Mouse (Mus musculus) bone marrow, adult 2 months (tissue): ENCODE data around the gene Gm49384. TPM values are rescaled to one million over a fixed set of nuclear protein-coding genes. Genes with fewer than 3 reads are reported as not detected.

ENCODE experiments used
- H3K27ac ChIP-seq: fragments of 200-500 bp; 2 replicates; pipeline ENCODE4 v1.5.1; 2012; ENCODE audit warnings: low read depth, mild to moderate bottlenecking, control low read depth, inconsistent platforms, low read length; ENCODE audit not compliant: control insufficient read depth, poor library complexity, insufficient read depth
- H3K4me1 ChIP-seq: fragments of 200-500 bp; 2 replicates; pipeline ENCODE4 v1.6.1; 2011; ENCODE audit warnings: low read length; ENCODE audit not compliant: control insufficient read depth, insufficient read depth
- H3K4me3 ChIP-seq: fragments of 200-500 bp; replicated peaks from 2 replicates; pipeline ENCODE3; 2011; ENCODE audit warnings: mild to moderate bottlenecking, low read depth, low read length, control low read depth; ENCODE audit not compliant: control insufficient read depth
- CTCF ChIP-seq: fragments of 200-500 bp; IDR thresholded peaks from 2 replicates; pipeline ENCODE4 v1.5.1; 2011; ENCODE audit warnings: low read length, control low read depth; ENCODE audit not compliant: control insufficient read depth, insufficient read depth
- POLR2A ChIP-seq: fragments of 200-500 bp; IDR thresholded peaks from 2 replicates; pipeline ENCODE4 v1.6.1; 2011; ENCODE audit warnings: low read depth, mild to moderate bottlenecking, control low read depth, low read length, borderline replicate concordance; ENCODE audit not compliant: control insufficient read depth
- WGBS: fragments of 180-500 bp; shearing (Covaris S2); methylation state at CpG from one replicate; pipeline ENCODE4 v1.1.7; 2018; 5-methylcytosine and 5-hydroxymethylcytosine counted together
- polyA plus RNA-seq: library from polyadenylated mRNA; stranded (reverse); fragments of >200 nt; gene quantifications from 2 replicates; pipeline ENCODE4 v1.2.4, GENCODE M21; 2011; ENCODE audit warnings: low replicate concordance; ENCODE audit not compliant: missing spikeins, insufficient read depth, insufficient read length

Gene Gm49384
- polyA plus RNA-seq, 1 experiment, result 22.6 TPM

DNA sequence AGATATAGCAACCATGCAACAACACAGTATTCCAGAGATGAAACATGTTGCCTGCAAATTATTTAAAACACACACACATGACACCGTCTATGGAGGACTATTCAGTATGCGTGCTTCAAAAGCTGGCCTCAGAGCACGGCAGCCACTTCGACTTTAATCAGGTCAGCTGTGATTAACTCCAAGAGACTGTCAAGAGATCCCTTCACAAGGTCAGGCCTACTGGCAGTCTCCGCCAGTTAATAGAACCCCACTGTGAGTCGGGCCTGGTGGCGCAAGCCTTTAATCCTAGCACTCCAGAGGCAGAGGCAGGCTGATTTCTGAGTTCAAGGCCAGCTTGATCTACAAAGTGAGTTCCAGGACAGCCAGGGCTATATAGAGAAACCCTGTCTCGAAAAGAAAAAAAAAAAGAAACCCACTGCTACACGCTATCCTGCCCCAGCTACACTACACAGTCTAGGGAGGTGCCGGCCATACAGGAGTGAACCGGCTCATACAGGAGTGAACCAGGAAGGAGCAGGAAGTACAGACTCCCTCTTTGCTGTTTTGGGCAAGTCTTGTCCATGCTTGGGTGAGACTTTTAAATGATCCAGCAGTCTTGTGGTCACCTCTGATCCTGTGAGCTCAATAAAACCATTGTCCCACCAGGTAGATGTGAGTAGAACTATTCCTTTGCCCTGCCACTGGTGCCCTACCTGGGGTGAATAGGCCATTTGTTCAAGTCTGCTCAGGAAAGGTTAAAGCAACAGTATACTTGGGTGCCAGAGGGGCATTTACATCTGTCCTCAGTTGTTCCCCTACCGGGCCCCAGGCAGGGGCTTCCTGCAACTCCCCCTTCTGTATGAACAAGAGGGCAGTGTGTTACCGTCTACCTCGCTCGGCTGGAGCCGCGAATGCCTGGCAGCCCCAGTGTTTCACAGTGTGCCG, 6.3 kb upstream of the Gm49384 start:
- no peak for TF ChIP-seq CTCF
- no peak for TF ChIP-seq POLR2A
- Histone ChIP-seq H3K4me1 (peaks cover 2% of the 10 kb centered on the region), H3K27ac (no peak overlapping the region), H3K4me3 (no peak overlapping the region)
- WGBS, result 93% methylated on average over 18 of the region's 18 CpGs

DNA sequence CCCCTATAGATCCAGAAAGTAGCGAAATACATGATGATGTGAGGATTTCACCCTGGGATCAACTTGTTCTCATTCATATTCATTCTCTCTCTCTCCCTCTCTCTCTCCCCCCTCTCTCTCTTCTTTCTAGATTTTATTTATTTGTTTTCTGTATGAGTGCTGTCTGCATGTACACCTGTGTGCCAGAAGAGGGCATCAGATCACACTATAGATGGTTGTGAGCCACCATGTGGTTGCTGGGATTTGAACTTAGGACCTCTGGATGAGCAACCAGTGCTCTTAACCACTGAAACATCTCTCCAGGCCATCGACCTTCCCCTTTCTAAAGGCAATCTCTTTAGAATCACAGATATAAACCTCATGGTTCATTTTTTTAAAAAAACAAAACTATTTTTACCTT, 4.5 kb upstream of the Gm49384 start:
- 79% methylated on average over 2 of the region's 2 CpGs for WGBS
- H3K27ac ChIP-seq, result no peak overlapping the region
- no peaks in the 10 kb centered on the region for H3K4me1 ChIP-seq
- TF ChIP-seq CTCF (no peak), POLR2A (no peak)
- H3K4me3 ChIP-seq, result no peak overlapping the region

DNA sequence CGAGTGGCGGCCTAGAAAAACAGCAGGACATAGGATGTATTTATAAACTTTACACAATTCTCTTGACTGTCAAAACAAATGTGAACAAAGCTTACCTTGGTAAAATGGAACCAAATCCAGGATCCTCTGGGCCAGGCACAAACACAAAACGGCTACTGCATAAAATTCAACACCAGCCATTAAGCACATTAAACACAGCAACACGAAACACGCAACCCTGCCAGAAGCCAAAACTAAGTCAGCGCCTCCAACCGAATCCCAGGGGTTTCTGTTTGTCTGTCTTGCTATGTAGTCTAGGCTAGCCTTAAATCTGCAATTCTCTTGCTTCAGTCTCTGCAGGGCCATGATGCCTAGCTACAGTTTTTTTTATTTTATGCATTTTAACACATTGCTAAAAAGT, 3.9 kb upstream of the Gm49384 start:
- Histone ChIP-seq H3K4me1 (no peaks in the 10 kb centered on the region), H3K27ac (no peak overlapping the region), H3K4me3 (no peak overlapping the region)
- 95% methylated on average over 7 of the region's 7 CpGs for WGBS
- TF ChIP-seq CTCF (no peak), POLR2A (no peak)

DNA sequence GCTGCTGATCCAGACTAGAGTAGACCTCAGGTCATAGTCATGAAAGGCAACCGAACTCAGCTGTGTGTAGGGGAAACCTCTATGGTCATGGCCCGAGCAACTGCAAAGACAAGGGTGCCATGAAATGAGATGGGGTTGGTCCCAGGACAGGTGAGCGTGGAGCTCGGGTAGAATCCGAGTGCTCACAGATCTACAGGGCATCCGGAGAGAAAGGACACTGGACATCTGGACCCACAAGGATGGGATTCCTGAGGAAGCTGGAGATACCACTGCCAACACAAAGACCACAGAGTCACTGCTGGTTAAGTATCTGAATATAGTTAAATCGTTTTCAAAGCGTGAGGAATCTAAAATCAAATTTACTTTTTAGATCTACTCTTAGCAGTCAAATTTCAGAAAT, 3.3 kb upstream of the Gm49384 start:
- H3K27ac ChIP-seq, result no peak overlapping the region
- H3K4me1 ChIP-seq, result no peaks in the 10 kb centered on the region
- 89% methylated on average over 8 of the region's 8 CpGs for WGBS
- TF ChIP-seq CTCF (no peak), POLR2A (no peak)
- H3K4me3 ChIP-seq, result no peak overlapping the region

DNA sequence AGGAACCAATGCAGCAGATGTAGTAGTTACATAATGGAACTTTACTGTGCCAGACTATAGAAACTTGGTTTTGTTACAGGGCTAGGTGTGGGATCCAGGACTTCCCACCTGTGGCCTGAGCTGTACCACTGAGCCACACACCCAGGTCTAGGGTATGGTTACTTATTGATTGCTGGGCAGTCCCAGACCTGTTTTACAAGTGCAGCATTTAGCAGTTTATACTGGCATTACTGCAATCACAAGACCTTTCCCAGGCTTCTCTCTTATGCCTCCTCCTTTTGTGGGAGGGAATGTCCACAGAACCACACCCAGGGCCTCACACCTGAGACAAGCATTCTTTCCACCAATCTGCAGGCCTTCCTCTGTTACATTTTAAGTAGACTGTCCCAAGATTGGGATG, 5.1 kb downstream of the Gm49384 start:
- H3K4me3 ChIP-seq, result no peak overlapping the region
- H3K27ac ChIP-seq, result no peak overlapping the region
- no peak for TF ChIP-seq CTCF
- no peak for TF ChIP-seq POLR2A
- H3K4me1 ChIP-seq, result no peaks in the 10 kb centered on the region; the same call in 1 of the 2 replicates

DNA sequence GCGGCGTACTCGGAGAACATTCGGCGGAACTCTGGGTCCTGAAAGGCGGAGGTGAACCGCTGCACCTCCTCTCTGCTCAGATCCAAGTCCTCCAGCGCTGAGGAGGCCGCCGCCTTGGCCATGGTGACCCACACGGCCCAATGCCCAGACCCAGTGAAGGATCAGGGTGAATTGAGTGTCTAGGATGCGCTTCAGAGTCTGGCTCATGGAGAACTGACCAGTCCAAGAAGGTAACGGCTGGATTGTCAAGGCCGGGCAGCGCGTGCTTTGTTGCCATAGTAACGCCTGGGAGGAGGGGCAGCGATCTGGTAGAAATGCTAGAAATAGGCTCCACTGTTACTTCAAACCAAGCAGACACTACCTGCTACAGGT, 5.9 kb downstream of the Gm49384 start, which contains the start of gene Dnaaf2:
Dnaaf2 (minus strand) TSS at position 266 of the 372 bp plus-strand sequence.
- H3K4me1 ChIP-seq, result no peaks in the 10 kb centered on the region; the same call in 1 of the 2 replicates
- WGBS, result 1% methylated on average over 18 of the region's 18 CpGs
- peak within 1 kb of the TSS; percentile 98 for H3K27ac ChIP-seq
- TF ChIP-seq CTCF (no peak), POLR2A (no peak)
- H3K4me3 ChIP-seq, result peak within 1 kb of the TSS; percentile 98

DNA sequence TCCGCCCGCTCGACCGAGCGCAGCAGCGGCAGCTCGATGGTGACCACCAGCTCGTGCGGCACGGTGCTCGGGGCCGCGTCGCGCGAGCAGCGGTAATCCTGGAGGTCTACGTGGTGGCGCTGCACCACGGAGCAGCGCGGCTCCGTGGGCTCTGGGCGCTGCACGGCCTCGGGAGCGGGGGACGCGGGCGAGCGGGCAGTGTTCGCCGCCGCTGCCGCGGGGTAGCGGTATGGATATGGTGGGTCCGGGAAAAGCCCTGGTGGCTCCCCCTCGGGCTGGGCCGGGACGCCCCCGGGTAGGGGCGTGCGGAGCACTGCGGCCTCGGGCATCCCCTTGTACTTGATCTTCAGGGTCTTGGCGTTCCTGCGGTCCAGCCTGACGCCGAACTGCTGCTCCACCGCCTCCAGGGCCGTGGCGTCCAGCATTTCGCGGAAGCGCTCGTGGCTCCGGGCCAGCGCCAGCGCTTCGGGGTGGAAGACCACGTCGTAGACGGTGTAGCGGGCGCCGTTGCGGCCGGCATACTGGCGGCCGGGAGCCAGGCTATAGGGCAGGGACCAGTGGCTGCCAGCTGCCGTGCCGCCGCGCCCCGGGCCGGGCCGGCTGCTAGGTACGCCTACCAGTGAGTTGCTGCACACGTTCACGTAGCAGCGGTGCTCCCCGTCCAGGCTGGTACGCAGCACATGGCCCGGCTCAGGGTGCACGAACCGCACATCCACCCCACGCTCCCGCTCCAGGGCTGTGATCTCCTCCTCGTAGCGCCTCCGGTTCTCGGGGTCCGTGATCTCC, 6.5 kb downstream of the Gm49384 start:
- Histone ChIP-seq H3K4me1 (no peaks in the 10 kb centered on the region; the same call in 1 of the 2 replicates), H3K27ac (peak overlapping the region; percentile 98), H3K4me3 (peak overlapping the region; percentile 98)
- under 1% methylated on average over 92 of the region's 94 CpGs for whole genome bisulfite sequencing
- TF ChIP-seq CTCF (no peak), POLR2A (peak; percentile 39; the same call in 1 of the 2 replicates)

DNA sequence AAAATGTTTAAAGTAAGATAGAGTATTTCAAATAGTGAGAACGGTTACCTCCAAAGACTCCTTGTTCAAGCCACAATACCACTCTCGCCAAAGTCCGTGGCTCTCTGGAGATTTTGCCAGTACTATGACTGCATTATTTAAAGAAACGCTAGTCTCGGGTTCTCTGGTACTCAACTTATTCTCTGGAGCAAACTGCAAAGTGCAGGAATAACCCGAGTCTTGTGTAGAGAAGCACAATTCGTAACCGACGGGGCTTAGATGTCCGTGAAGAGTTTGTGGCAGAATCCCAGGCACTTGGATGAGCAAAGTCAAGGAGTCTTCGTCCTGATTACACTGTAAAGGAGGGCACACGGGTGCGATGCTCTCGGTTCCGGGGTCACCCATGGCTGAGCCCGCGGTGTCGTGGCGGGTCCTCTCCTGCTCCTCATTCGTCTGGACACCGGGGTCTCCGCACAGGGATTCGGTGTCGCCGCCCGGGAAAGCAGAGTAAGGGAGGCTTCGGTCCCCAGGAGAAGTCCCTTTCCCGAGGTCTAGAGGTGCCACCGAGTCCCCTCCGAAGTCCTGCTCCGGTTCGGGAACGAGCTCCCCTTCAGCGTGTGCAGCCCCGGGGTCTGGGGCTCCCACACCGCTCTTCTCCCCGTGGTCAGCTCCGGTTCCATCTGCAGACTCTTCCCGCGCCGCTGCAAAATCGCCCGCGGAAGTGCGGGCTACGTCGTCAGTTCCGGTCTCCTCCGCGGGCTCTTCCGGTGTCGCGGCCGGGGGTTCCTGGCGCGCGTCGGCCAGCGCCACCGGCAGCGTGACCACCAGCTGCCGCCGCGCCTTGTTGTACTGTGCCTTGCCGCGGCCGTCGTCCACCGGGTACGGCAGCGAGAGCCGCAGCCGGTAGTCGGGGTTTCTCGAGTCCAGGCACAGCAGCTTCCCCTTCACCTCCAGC, 7.4 kb downstream of the Gm49384 start, which contains the start of gene Gm49383:
Gm49383 (minus strand) TSS at position 661 of the 934 bp plus-strand sequence.
- H3K4me1 ChIP-seq, result no peaks in the 10 kb centered on the region; the same call in 1 of the 2 replicates
- H3K4me3 ChIP-seq, result peak within 1 kb of the TSS; percentile 98
- under 1% methylated on average over 75 of the region's 75 CpGs for WGBS
- peak within 1 kb of the TSS; percentile 98 for H3K27ac ChIP-seq
- TF ChIP-seq POLR2A (peak; percentile 79; the same call in 1 of the 2 replicates), CTCF (no peak)
